Mouse (Mus musculus): ENCODE data around the gene Plcb4.

The Plcb4 gene

DNA sequence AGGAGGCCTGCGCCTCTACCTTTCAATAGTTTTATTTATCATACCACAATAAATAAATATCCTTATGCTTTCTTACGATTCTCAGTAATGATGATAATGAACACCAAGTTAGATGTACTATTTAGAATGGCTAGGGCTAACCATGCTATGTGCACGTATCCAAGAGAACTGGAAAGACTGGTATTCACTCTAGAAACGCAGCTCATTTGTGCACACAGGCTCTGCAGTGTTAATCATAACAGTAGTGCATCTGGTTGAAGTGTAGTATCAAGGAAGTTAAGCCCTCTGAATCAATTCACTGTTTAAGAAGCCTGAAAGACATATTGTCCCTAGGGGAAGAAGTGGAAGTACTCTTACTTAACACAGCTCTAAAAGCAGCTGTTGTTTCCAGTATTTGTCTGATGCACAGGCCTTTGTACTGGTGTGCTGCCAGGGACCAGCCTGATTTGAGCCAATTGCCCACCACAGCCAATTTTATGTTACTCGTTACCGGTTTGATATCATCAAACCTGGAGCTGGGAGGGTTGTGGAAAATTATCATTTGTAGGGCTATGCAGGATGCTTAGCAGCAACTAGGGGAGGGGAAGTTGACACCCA is 100.8 kb downstream of the Plcb4 start:
- no peak for DNase-seq (ENCODE audit: low spot score in 2 of 2)

DNA sequence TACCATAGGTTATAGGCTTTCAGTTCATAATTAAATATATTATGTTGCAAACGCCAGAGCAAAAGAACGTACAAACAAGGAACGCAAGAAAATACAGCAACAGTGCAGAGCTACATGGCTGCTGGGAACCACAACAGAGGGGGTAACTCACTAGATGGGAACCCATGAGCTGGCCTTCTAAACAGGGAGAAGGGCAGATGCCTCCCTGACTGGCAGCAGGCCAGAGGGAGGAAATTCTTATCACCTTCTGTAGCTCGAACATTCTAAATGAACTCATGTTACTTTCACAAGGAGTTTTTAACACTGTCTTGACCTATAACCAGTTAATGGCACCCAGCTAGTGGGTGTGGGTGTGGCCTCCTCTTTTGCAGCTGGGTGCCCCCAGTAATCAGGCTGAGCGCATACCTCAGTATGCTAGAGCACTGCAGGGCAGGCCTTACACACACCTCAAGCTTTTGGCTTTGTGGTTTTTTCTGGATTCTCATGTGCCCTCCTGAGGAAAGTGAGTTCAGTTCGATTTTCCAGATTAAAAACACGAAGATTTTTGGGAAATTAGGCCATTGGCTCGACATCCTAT is 102.5 kb downstream of the Plcb4 start:
- no peak for DNase-seq (ENCODE audit: low spot score in 2 of 2)

DNA sequence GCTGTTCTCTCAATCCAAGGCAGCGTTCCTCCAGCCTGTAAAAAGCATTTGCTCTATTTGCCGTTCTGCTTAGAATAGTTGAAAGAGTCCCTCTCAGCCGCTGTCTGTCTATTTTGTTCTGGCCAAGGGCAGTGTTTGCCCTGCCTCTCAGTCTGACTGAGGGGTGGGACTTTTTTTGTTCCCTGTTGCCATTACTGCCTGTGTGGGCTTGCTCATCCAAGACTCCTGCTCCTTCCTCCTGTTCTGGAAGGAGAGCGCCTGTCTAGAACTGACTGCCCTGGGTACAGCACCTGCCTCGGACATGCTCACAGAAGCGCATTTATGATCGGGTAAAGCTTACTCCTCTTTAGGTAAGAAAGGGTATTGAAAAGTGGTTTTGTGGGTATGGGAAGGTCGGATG is 105.9 kb downstream of the Plcb4 start:
- no peak for DNase-seq (ENCODE audit: low spot score in 2 of 2)

DNA sequence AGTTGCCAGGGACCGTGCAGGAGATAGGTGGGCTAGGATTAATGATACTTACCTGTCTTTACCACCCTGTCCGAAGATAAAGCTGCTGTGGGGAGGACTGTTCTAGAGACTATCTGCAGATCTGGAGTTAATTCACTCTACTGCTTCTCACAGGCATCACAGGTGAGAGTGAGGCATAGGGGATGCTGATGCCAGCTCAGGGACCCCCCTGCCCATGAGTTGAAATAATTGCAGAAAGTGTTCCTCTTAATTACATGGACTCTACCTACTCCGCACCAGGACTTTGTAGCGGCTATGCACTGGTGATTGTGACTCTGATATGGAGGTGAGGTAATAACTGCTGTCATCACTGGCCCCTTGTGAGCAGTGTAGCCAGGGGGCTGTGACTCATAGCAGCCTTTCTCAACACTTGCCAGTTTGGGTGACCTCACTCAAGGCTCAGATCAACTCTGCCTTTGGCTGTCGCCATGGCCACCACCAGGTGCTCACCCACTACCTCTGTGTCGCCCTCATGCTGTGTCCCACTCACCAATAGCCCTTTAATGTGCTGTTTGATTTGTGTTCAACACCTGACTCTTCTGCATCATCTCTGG is 107.8 kb downstream of the Plcb4 start:
- DNase-seq (ENCODE audit: low spot score in 2 of 2), result no peak

DNA sequence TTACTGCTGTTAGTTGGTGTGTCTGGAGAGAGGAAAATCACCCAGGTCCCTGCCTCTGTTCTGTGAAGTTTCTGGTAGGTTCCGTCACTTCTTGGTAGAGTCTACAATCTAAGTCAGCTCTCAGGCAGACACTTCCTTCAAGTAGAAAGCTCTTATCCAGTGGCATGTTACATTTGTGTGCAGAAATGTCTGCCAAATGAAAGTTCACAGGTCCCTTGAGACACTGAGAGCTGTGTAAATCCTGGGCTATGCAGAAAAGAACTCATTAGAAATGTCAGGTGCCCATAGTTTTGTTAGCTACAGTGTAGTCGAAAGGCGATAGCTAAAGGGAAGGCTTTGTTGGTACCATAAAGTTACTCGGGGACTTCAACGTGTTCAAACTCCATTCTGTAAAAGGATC is 108.7 kb downstream of the Plcb4 start:
- DNase-seq (ENCODE audit: low spot score in 2 of 2), result no peak

DNA sequence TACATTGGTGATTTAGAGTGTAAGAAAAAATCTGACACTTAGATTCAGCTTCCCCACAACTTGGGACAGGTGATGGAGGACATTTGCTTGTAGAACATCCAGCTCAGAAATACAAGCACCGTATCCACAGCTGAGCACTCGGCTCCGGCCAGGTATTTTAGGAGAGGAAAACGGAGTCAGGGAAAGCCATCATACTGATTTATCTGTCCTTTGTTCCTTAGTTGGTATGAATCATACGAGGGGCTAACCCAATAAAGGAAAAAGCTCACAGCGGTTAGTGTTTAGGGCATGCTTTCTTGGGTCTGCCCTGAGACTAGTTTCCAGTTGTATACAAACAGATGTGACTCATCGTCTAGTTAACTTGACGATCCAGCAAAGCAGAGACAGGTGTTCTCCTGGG is 110.9 kb downstream of the Plcb4 start:
- DNase-seq (ENCODE audit: low spot score in 2 of 2), result no peak

DNA sequence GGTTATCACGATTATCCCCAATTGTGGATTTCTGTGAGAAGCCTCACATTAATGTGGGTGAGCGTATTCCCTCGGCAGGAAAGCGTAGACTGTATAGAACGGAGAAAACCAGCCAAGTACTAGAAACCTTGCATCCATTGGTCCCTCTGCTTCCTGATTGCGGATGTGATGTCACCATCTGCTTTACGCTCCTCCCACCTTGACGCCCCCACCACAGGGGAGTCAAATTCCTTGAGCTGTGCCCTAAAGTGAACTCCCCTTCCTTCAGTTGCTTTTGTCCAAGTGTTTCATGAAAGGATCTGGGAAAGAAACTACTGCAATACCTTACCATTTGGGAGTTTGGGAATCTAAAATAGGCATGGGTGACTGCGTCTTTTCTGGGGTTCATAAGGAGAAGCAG is 111.4 kb downstream of the Plcb4 start:
- no peak for DNase-seq (ENCODE audit: low spot score in 2 of 2)

DNA sequence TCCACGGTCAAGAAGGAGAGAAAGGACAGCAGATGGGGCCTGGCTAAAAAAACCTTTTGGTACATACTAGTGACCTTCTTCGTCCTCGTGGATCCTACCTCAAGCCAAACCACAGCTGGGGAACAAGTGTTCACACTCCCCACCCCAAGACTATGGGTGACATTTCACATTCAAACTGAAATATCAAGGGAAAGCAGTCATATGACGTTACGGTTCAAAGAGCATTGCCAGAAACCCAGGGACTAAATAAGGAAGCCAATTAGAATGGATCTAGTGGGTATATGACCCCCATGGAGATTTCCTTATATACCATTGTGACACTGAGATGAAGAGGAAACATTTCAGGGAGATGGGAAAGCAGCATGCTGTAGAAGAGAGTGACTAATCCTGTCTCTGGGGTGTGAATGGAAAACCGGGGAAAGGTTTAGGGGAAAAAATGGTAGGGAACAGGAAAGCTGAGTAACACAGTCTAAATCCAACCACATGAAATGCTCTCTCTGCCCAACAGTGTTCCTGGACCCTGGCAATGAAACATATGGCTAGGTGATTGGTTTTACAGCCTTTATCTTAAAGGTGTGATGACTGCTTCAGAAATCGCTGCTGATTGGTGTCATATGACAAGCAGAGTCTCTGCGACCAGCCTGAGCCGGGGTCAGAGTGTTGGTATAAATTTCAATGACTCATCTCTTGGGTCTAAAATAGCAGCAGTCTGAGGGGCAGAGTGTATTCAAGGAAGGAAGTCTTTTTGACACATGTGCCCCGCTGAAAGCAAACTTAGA is 114.6 kb downstream of the Plcb4 start:
- no peak for DNase-seq (ENCODE audit: low spot score in 2 of 2)

DNA sequence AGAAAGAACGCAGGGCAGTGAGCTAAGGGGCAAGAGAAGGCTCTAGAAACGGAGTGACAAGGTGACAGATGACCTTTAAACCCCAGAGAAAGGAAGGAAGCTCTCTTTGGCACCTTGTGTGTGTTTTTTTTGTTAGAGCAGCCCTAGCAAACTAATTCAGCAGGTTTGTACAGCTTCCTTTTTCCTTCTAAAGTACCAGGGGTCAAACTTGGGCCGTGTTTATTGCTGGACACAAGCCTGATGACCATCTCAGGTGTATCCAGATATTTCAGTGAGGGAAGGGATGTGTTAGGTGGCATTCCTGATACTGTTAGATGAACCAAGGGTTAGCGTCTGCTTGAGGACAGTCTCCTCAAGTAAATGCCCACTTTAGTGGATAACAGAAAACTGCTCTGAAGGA is 116.2 kb downstream of the Plcb4 start:
- no peak for DNase-seq (ENCODE audit: low spot score in 2 of 2)

DNA sequence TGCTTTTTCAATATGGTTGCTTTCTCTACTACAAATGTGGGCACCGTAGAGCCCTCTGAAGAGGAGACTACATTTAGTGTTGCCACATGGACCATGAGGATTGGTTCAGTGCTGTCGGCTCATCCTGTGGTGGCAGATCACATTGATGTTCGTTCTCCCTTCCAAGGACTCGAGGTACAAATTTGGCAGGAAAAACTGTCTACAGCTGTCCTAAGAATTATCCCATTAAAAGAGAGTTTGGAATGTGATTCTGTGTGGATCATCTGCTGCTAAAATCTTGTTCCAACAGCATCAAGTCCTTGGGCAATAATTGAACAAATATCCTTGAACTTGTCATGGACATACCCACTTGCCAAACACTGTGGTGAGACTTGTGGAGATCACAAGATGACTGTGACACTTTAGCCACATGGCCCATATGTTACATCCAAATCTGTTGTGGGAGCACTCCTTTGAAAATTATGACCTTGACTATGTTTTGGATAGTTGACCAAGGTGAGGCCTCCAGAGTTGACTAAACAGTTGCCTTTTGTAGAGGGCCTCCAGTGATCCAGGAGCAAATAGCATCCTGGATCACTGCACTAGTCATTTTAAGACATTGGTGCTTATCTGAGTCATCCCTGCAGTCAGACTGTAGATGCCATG is 117.4 kb downstream of the Plcb4 start:
- DNase-seq (ENCODE audit: low spot score in 2 of 2), result no peak

DNA sequence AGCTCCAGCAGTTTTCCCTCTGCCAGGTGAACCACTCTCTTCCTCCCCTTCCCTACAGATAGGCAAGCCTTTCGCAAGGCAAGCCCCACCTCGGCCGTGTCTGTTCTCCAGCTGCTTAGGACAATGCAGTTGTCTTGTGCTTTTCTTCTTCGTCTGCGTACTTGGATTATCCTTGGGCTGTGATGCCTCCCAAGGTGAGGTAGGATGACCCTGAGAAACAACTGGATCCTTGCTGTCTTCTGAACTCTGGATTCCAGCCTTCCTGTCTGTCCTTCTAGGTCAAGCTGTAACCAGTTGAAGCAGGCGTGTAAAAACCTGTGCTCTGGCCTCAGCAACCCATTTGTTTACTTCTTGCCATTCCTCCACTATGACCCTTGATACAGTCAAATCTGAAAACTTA is 122.6 kb downstream of the Plcb4 start:
- DNase-seq (ENCODE audit: low spot score in 2 of 2), result no peak

DNA sequence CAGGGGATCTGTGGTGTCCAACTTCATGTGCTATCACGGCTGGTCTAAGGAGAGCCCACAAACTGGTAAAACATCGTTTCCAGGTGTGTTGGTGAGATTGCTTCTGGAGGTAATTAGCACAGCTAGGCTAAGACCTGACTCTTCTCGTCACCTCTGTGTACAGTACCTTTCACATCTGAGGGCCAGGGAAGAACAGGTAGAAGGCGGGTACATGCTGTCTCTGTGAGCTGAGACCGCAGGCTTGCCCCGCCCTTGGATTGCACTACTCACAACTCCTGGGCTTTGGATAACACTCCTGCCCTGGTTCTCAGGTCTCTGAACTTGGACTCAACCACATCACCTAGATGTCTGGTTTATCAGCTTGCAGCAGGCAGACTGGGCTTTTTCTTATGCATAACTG is 128.6 kb downstream of the Plcb4 start:
- DNase-seq (ENCODE audit: low spot score in 2 of 2), result no peak

DNA sequence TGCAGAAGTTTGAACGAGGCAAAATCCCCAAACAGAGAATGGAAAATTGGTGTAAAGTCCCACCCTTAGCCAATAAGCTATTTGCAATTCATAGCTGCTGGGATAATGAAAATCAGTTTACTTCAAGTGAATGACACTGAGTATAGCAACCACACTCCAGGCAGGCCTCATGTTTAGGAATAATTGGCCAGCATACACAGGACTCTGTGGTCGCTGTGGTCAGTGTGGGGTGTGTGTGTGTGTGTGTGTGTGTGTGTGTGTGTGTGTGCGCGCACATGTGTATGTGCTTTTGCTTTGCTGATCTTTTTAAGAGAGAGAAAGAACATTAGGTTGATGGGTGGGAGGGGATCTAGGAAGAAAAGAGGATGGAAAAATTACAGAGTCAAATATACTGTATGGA is 134.1 kb downstream of the Plcb4 start:
- DNase-seq (ENCODE audit: low spot score in 2 of 2), result no peak

DNA sequence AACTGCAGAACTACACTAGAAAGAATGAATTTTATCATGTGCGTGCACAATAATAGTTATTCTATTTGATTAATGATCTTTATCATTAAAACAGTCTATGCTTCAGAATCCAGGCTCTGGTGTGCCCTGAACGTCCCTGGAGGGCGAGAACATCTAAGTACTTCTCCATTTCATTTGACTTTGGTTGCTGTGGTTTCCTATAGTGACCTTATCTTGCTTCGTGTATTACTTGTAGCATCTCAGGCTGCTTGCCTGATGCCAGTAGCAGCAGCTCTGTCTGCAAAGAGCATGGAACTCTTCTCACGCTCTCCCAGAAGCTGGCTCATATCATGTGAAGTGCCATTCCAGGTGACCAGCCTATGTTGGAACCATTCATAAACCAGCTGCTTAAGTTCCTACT is 137.9 kb downstream of the Plcb4 start:
- no peak for DNase-seq (ENCODE audit: low spot score in 2 of 2)

DNA sequence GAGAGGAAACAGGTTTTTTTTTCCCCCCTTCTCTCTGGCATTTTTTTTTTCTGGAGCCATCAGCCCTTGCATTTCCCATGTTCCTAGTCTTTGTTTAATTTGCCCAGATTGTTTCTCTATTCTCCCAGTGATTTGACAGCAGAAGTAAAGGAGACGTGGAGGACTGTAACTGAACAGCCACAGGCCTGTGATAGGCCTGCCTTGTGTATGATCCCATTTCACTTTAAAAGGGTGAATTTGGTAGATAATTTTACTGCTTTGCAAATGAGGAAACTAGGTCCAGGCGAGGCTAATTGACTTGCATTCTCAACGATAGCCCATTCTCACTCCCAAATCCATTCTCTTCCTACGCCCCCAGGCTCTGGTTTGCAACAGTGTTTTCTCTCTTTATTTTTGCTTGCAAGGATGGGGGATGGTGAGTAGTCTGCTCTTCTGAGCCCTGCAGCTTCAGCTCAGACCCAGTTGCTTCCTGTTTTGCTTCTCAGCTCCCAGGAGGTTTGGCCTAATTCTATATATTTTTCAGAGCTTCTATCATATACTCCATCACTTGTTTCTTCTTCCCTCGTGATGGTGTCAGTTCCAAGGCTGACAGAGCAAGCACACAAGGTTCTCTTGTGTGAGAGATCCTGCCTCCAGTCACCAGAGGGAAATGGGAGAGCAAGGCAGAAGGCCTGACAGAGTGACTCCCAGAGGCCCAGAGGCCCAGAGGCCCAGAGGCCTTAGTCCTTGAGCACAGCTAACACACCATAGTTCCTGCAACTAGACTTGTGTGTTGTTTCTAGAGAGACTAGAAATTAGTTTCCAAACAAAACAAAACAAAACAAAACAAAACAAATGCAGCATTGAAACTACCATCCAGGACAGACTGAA is 139.1 kb downstream of the Plcb4 start:
- no peak for DNase-seq (ENCODE audit: low spot score in 2 of 2)

DNA sequence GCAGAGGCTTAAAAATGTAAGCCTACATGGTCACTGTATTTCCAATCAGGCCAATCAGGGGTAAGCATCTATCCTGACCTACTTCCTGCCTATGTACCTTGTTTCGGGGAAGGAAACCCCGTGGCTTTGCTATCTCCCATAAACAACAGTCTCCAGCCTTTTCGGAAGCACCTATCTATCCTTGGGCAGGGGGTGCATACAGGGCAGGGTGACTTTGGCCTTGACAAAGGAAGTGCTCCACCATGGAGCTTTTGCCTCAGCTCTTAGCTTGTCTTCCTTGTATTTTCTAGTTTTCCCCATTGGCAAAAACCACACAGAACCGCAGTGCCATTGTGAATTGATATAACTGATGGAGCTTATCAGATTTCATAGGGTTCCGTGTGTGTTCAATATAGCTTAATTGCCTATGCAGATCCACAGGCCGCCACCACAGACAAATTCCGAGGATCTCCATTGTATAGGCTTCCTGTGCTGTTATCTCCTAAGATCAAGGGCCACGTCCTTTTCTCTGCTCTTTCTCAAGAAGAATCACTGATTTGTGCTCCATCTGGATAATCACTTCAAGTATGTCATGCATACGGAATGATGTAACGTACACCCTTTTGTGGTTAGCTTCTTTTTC is 140.4 kb downstream of the Plcb4 start:
- DNase-seq (ENCODE audit: low spot score in 2 of 2), result no peak

DNA sequence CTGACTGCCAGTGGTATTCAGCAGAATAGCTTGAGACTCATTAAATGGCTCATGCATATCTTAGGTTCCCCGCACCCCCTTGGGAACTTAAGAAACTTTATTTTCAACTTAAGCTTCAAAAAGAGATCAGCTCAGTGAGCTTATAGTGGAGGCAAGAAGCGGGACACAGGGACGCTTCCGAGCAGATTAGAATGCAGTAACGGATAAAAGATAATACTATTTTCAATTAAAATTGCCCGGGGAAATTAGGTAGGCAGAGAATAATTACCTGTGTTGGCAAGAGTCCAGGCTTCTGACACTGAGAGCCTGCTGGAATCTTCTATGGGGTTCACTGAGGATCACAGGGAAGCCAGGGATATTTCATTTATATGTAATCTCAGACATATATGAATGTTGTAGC is 141.6 kb downstream of the Plcb4 start:
- no peak for DNase-seq (ENCODE audit: low spot score in 2 of 2)

DNA sequence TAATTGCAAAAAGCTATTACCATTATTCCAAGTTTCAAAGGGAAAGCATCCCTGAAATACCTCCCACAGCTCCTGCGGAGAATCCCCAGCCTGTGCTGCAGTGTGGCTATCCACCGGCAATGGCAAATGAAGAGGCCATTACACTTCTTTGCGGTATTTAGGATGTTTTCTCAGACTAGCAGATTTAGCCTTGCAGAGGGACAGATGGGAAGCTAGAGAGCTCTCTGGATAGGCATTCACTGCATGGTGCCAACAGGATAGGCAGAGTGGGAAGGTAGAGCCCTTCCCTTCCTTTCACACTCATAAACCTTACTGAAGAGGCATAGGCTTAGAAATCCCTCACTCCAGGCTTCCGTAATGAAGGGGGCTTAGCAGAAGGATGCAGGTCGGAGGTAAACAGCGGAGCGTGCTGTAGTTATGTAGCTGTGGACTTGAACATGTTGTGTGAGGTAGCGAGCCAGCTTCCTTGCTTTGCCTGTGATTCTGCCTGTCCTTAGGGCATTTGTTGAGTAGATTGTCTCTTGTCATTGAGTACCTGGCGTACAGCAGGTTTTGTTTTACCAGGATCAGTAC is 144.2 kb downstream of the Plcb4 start:
- DNase-seq (ENCODE audit: low spot score in 2 of 2), result no peak

DNA sequence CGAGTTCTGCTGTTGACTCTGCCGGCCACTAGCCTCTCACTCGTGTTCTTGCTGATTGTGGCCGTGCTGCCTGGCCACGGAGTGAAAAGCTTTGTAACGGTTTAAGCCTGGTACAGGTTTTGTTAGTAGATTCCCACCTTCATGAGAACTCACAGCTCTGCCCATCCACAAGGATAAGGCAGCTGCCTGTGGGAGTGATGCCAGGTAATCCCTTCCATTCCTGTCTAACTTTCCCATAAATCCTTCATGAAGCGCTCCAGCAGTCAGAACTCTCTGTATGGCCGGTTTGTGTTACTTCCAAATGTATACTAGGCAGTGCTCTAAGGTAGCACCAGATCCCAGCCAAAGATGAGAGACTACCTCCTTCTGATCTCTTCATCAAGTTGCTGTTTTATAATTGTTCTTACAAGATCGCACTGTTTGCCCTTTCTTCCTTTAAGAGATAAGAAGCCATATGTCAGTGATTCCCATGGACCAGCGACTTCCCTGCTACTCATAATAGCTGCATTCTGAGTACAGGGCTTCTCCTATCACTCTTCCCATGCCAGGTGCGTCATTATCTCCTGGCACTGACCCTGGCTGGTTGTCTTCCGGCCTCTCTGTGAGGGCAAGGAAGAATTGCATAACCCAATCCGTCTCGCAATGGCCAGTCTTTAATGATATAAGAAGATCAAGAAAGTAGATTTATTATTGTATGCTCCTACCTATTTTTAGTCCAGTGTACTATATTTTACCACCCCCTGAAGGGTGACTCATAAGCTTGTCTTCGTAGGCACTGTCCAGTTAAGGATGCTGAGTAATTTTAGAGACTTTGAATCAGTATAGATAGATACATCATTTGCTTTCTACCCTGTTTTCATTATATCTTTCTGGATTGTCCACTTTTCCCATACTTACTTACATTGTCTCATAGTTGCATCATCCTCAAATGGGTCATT is 147.2 kb downstream of the Plcb4 start:
- no peak for DNase-seq (ENCODE audit: low spot score in 2 of 2)

DNA sequence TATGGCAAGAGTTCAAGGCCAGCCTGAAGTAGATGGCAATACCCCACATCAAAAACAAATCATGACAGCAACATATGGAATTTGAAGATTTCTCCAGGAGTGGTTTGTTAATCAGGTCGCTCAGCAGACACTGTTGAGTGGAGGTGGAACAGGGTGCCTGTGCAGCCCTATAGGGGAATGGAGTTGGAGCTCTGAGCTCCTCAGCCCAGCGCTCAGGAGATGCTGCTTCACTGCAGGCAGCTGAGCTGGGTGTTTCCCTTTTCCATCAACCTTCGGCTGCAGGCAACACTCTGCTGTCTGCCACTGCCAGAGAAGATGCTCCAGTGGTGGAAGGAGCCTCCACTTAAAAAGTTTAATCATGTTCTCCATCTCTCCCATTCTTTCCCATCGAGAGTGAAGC is 149.5 kb downstream of the Plcb4 start:
- no peak for DNase-seq (ENCODE audit: low spot score in 2 of 2)

All from frontal cortex, postnatal 10 days (tissue).